Mouse (Mus musculus) urinary bladder, postnatal 4 days (tissue): Measurements from ENCODE around the gene Mink1.
A peak's percentile ranks its signal among the peaks of the same experiment; 100 is the strongest.

Experiments
- DNase-seq, 2 experiments: peaks; one replicate each; pipeline ENCODE4 v3.0.0; 2021 to 2022; ENCODE audit warnings: low spot score in 2 of 2

Gene Mink1

DNA sequence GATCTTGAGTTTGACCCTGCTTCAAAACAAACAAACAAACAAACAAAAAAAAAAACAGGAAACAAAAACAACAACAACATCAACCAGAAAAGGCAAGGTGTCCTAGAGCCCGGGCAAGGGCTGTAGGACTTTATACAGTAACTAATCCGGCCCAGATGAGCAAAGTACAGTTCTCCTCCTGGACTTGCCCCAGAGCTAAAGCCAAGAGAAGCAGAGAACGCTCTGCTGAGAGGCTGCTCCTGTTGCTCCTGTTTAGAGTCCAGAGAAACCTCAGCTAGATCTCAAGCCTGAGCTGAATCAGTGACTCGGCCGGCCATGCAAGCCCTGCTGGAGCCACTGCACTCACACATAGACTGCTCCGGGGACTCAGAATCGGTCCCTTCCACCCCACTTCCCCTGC is 67.4 kb downstream of the Mink1 start:
- DNase-seq, result no peak

DNA sequence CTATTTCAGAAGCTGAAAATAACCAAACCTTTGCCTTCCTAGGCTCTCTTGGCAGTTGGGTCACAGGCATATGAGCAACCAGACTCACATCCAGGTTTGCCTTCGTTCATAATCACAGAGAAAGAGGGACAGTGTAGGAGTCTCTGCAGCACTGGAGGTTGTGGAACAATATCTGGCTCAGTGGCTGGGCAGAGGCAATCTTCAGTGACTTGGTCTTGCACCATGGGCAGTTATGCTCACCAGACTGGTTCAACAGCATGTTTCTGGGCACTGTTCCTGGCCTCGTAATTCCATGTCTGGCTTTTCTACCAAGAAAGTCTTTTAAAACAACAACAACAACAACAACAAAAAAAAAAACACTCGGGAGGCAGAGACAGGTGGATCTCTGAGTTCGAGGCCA is 72.9 kb downstream of the Mink1 start:
- DNase-seq, result no peak

DNA sequence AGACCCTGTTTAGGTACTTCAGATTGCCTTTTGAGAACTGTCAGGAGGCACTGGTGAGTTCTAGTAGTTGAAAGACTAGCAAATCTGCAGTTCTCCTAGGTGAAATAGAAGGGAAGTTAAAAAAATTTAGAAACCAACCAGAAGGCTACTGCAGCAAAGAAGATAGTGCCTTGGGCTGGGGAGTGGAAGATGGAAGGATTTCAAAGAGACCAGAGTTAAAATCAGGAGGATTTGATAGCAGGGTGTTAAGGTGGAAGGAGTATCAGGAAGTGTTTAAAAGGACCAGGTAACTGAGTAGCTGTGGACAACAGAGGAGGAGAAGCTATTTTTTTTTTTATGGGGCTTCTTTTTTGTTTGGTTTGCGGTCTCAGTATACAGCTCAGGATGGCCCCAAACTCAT is 75.1 kb downstream of the Mink1 start:
- DNase-seq, result no peak

DNA sequence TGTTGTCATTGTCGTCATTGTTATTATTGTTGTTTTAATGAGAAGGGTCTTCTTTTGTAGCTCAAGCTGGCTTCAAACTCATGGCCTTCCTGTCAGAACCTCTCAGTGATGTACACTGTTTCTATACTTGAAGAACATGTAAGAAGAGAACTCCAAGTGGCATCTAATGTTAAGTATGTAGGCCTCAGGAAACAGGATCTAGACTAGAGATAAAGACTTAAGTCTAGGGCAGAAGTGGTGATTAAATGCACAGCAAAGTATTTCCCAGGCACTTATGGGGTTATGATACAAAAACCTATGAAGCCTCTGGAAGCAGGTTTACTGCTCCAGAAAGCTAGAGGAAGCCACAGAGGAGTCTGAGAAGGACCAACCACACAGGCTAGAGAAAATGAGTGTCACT is 75.6 kb downstream of the Mink1 start:
- no peak for DNase-seq

DNA sequence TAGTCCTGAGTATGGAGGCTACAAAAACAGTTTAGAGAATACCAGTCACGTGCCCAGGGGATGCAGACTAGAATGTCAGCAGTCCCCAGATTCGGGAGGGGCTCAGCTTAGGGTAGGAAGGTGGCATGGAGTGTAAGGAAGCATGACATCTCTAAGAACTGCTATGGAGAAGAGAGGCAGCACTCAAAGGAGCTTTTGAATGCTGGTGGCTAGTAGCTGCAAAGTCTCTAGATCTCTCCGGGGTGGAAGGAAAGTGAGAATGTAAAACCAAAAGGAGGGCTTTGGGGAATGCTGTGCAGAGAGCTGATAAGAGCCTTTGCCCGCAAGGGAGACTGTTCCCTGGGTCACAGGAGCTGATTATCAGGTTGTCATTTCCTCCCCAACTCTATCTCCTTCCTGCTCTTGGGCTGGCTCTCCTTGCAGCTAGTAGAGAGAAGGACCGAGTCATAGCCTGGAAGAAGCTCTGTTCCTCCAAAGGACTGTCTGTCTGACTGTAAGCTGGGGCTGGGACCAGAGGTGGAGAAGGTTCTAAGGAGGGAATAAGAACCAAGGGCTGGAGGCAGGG is 76.1 kb downstream of the Mink1 start, which contains the start of gene Gp1ba:
Gene Gp1ba, plus strand, starts transcription at position 409 of the 565 bp plus-strand sequence.
- no peak for DNase-seq

DNA sequence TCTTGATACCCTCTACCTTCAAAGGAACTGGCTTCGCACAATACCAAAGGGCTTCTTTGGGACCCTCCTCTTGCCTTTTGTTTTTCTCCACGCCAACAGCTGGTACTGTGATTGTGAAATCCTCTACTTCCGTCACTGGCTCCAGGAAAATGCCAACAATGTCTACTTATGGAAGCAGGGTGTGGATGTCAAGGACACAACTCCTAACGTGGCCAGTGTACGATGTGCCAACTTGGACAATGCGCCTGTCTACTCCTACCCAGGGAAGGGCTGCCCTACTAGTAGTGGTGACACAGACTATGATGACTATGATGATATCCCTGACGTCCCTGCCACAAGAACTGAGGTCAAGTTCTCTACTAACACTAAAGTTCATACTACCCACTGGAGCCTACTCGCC is 77.3 kb downstream of the Mink1 start:
- no peak for DNase-seq

DNA sequence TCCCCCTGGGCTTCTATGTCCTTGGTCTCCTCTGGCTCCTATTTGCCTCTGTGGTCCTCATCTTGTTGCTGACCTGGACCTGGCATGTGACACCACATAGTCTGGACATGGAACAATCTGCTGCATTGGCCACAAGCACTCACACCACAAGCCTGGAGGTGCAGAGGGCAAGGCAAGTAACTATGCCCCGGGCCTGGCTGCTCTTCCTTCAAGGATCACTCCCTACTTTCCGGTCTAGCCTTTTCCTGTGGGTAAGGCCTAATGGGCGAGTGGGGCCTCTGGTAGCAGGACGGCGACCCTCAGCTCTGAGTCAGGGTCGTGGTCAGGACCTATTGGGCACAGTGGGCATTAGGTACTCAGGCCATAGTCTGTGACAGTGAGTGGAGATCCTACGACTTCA is 78.6 kb downstream of the Mink1 start:
- DNase-seq, result no peak

DNA sequence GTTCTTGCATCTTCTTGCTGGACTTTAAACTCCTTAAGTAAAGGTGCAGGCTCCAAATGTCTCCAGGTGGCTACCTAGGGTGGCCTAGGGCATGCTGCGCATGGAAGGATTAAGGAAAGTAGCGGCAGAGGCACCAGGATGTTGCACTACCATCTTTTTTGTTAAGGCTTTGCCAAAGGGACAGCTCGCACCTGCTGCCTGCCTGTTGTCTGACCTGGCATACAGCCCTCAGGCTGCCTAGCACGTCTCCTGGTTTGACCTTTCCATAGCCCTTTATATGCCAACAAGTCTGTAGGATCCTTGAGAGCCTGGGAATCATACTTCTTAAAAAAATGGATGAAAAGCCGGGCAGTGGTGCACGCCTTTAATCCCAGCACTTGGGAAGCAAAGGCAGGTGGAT is 80.4 kb downstream of the Mink1 start:
- DNase-seq, result no peak

DNA sequence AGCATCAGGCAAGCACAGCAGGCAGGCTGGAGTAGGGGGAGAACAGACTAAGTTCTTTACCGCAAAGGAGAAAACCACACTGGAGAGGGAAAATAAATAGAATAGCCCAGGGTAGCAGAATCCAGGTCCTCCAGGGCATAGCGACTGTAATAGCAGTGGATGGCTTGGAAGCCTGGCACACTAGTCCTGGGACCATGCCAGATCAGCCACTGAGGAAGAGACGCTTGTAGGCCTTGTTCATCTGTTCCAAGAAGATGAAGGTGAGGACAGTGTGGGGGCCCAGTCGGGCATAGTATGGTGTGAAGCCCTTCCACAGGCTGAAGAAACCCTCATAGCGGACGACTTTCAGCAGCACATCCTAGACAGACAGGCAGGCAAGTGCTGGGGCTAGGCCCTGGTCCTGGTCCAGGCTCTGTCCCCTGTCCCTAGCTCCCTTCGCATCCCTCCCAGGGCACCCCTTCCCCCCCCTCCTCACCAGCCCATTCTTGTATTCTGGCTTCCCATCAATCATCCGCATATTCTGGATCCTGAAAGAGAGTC is 82.0 kb downstream of the Mink1 start:
- no peak for DNase-seq

DNA sequence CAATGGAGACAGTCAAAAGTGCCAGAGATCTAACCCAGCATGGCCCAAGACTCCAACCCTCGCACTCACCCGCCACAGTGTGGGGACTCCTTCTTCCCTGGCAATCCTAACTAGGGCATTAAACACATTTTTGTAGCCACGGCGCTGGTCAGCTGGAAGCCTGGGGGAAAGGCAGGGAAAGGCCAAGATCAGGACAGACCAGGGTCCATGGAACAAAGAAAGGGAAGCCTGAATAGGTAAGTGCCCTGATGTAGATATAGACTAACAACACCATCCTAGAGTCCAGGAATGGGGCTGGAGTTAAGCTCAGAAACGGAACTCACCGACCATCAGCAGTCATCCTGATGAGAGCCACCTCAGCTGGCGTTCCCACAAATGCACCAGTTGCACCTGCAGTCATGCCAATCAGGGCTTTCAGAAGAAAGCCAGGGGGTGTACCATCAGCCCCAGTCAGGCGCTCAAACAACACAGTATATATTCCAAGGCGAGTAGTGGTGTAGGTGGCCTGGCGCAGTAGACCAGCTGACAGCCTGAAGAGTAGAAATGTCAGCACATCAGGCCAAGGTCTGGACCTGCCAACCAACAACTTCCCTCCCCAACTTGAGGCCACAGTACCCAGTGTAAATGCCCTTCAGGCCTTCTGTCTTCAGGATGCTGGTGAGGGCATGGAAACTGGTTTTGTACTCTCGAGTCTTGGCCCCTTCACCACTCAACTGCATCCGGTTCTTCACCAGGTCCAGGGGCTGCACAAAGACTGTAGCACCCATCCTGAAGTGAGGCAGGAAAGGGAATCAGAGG is 83.0 kb downstream of the Mink1 start:
- DNase-seq, result no peak

DNA sequence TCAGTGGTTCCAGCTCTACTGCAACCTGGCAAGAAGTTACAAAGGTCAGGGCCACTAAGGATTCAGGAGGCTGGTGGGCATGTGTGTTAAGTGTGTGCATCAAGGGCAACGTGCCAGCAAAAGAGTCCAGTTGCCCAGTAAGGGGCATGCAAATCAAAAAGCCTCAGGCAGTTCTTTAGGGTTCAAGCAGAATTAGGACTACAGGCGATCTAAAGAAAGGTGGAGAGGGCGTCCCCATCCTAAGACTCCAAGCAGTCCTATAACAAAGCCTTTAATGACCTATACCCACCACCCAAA is 83.5 kb downstream of the Mink1 start:
- DNase-seq, result no peak

DNA sequence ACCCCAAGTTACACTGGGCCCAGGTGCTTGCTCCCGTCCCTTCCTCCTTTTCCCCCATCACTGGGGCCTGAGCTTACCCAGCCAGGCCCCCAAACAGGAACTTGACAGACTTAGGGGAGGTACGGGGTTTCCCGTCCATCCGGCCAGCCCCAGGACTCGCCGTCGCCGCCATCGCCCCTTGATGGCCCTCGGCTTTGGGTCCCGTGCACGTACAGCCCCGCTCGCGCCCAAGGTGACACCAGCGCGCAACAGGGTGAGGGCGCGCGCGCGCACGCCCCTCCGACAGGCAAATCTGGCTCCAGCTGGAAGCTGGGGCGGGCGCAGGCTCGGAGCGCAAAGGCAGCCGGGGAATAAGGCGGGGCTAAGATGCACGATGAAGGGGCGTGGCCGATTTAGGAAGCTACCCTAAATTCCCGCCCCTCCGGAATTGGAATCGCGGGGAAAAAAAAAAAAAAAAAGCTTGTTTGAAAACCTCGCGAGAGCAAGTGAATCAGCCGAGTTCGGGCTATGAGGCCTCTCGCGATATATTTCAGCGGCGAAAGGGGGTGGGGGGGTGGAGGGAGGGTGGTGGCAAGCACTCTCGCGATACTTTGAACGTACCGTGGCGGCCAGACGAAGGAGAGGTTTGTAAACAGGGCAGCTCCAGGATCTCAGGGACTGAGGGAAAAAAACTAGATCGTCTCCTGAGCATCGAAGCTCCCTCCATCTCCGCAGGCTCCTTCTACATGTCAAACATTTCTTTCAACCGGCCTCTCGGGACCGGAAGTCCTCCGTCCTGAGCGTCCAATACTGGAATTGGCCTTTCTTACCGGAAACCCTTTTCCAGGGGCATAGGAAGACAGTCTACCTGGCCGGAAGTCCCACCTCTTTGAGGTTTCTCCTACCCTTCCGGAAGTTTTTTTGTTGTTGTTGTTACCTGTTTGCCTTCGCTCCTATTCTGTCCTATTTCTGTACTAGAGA is 84.3 kb downstream of the Mink1 start, which contains the start of the genes Rnf167 and Slc25a11:
Gene Rnf167, plus strand, starts transcription at position 545 of the 960 bp plus-strand sequence.
Gene Slc25a11, minus strand, starts transcription at position 789 of the 960 bp plus-strand sequence.
- DNase-seq, result peak; percentile 96

DNA sequence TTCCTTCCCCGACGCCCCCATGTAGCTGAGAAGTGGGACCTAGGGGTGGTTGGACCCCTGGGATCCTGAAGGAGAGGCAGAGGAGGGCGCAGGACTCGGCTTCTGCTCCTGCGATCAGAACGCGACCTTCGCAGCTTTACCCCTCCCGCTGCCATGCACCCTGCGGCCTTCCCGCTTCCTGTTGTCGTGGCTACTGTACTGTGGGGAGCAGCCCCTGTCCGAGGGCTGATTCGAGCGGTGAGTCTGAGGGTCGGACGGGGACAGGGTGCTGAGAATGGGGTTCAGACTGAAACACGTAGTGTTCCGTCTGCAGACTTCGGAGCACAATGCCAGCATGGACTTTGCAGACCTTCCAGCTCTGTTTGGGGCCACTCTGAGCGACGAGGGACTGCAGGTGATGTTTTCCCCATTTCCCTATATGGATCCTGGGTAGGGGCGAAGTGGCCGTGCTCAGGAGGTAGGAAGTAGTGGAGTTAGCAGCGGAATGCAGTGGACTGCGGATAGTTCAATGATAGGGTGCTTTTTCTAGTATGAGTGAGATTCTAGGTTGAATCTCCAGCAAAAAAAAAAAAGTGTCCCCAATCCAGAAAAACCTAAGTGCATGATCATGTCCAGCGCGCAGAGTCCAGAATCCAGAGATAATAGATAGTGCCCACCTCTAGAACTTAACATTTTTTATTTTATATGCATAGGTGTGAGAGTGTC is 85.2 kb downstream of the Mink1 start:
- no peak for DNase-seq

DNA sequence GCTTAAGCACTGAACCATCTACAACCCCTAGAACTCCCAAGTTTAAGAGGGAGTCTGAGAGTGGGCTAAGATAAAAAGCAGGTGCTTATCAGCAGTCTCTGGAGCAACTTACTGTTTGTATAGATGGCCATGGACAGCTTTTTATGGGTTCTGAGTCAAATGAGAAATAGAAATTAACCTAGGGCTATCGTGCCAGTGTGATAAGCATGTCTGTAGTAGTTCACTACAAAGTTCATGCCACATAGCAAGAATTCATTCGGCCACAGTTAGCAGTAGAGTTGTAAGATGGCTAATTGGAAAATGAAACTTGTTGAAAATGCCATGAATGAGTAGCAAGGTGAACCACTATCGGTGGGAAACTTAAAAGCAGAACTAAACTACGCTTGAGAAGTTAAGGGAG is 85.8 kb downstream of the Mink1 start:
- no peak for DNase-seq

DNA sequence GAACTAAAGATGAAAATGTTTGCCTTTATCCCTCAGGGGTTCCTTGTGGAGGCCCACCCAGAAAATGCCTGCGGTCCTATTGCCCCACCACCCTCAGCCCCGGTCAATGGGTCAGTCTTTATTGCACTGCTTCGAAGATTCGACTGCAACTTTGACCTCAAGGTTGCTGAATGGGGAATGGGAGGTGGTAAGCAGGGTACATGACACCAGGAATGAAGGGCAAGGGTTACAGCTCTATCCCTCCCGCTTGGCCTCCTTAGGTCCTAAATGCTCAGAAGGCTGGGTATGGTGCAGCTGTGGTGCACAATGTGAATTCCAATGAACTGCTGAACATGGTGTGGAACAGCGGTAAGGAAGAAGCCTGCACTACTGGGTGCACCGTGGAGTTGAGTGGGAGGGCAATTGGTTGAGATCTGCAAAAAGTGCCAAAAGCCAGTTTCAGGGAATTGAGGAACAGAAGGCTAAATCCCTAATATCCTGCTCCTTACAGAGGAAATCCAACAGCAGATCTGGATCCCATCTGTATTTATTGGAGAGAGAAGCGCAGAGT is 86.6 kb downstream of the Mink1 start:
- no peak for DNase-seq

DNA sequence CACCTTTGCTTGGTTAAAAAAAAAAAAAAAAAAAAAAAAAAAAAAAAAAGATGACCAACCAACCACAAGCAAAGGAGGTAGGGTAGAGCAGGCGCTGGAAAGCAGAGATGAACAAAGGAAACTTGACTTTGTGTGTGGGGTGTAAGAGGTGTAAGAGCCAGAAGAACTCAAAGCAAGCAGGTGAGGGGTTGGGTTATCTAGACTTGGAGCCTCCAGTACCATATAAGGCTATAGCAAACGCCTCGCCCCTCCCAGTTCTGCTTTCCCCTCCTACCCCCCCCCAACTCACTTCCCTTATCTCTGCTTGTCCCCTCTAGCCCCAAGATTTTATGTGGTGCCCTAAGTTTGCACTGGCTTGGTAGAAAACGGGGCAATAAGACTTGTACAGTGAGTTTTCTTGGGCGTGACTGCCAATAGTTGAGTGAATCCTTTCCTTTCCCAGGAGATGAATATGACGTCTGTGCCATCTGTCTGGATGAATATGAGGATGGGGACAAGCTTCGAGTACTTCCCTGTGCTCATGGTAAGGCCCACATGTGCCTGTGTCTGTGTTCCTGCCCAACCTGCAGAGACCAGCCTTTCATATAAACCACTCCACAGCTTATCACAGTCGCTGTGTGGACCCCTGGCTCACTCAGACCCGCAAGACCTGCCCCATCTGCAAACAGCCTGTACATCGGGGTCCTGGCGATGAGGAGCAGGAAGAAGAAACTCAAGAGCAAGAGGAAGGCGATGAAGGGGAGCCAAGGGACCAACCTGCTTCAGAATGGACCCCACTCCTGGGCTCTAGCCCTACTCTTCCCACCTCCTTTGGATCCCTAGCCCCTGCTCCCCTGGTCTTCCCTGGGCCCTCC is 87.9 kb downstream of the Mink1 start:
- DNase-seq, result no peak

DNA sequence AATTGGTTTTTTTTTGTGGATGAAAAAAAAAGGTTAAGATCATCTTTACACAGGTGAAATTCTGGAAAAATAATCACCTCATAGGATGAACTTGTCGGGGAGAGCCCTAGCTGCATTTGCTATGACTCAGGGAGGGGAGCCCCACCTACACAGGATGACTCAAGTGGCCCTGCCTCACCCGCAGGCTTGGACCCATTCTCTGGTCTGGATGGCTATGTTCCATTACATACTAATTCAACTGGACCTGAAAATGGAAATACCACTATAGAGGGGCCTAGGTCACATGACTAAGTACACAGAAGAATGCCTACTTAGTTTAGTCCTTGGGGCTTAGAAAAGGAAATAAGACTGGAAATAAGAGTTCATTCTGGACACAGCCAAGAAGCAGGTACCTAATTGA is 88.7 kb downstream of the Mink1 start:
- DNase-seq, result no peak

DNA sequence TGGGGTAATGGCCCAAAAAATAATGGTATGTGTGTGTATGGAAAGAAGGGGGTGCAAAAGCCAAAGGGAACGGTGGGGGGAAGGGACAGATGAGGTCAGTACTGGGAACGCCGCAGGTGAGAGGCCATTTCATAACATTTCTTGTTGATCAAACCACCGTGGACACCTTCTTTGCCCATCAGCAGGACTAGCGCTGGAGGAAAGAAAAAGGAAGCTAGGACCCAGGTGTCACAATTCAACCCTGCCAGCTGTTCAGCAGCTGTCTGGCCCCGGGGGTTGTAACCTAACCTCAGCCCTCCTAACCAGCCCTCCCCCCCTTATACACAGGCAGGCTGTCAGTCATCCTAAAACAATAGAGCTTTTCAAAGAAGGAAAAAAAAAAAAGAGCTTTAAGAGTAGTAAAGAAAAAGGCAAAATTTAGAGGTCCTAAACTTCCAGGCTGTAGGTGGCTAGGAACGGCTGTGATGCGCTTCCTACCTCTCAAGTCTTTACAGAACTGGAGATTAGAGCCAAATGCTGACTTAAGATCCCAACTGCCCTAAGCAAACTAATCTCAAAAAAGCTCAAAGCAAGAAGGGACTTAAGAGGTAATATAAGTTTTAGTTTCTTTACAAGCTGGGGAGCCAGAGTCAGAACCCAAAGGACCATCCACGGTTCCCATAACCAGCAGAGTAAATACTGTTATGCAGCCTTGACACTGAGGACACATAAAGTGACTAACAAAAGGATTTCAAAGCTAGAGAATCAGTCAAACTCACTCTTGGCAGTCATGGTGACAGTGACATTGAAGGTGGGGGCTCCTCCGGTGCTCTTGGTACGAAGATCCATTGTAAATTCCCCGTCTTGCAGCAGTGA is 89.6 kb downstream of the Mink1 start:
- DNase-seq, result peak in 1 of 2 experiments; percentile 17

DNA sequence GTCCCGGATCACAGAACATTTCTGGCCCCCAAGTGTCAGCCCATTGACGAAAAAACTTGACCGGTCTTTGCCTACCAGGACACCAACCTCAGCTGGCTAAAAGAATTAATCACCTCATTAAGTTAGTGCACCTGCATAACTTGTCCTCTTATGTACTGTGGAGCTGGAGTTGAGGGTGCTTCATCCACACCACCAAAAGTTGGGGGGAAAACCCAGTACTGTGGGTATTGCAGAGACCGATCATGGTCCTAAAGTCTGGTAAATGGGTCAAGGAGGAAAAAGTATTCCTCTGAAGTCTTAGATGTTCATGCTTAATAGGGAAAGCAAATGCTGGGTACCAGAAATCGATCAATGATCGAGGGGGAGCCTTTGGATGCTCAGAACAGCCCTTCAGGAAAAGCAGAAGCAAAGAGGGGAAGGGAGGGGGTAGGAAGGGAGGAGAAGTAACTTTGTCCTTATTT is 90.2 kb downstream of the Mink1 start:
- DNase-seq, result no peak
